Mouse (Mus musculus): Measurements from ENCODE around the gene Fbrs.

- TF ChIP-seq CTCF (IDR thresholded peaks at IDR 0.05; ENCODE audit: control insufficient read depth, insufficient read depth, low read length) (no peak), POLR2A (IDR thresholded peaks at IDR 0.05; ENCODE audit: borderline replicate concordance, control insufficient read depth, low read depth, low read length) (no peak)
Measured at GRCm38 (mm10) chr7:127513016-127513390, 34.0 kb downstream of the Fbrs start.
